Mouse (Mus musculus): ENCODE results near the gene Kras. TPM values are rescaled to one million over a fixed set of nuclear protein-coding genes. Genes with fewer than 3 reads are reported as not detected.

Gene Kras
- polyA plus RNA-seq (2015; fragmentation: Nextera tagmentation; extraction: Ambion mirVana): 86.8 and 90.8 TPM in 2 replicates

GRCm38 (mm10) chr6:145250185-145250791 lies at the start of gene Kras:
Kras (minus strand) TSS chr6:145250239.
- H3K4me3 ChIP-seq (ENCODE audit: low read depth, low read length): peak within 1 kb of the TSS; percentile 75
- no peaks in the 10 kb centered on the region for H3K27me3 ChIP-seq (ENCODE audit: control insufficient read depth, insufficient read depth, low read depth, low read length)
- H3K27ac ChIP-seq (ENCODE audit: low read length): peak within 1 kb of the TSS; percentile 89
- under 1% methylated on average over 45 of the region's 83 CpGs for WGBS
- peak; percentile 89 for ATAC-seq
- no peaks in the 10 kb centered on the region for H3K36me3 ChIP-seq (ENCODE audit: control insufficient read depth, insufficient read depth, low read length)
- H3K4me2 ChIP-seq (ENCODE audit: low read length): peak within 1 kb of the TSS; percentile 78
- H3K4me1 ChIP-seq (ENCODE audit: control insufficient read depth, insufficient read depth, low read length): peaks cover 19% of the 10 kb centered on the region
- H3K9ac ChIP-seq (ENCODE audit: low read depth, low read length): peak within 1 kb of the TSS; percentile 92
- no peaks in the 10 kb centered on the region for H3K9me3 ChIP-seq (replicated peaks; ENCODE audit: control insufficient read depth, low read length, poor library complexity, severe bottlenecking)

DNA sequence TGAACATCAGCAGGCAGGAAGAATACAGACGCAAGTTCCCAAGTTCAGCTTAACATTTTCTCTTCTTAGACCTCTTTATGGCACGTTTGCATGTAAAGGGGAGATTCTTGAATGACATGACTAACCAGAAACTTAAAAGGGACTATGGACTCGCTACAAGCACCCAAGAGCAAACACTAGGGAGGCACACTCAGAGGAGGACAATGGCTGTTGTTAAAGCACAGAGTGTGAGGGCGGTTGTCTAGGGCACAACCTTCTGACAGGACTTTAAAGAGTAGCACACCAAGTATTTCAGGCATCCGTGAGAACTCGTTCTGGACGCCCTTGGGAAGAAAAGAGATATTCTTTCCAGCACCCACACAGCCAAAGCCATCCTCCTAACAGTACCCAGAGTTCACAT lies 47.6 kb upstream of the Kras start:
- H3K27me3 ChIP-seq (ENCODE audit: control insufficient read depth, insufficient read depth, low read depth, low read length): no peaks in the 10 kb centered on the region
- H3K27ac ChIP-seq (ENCODE audit: low read length): no peak overlapping the region
- H3K4me2 ChIP-seq (ENCODE audit: low read length): no peak overlapping the region
- H3K36me3 ChIP-seq (ENCODE audit: control insufficient read depth, insufficient read depth, low read length): no peaks in the 10 kb centered on the region
- H3K9me3 ChIP-seq (replicated peaks; ENCODE audit: control insufficient read depth, low read length, poor library complexity, severe bottlenecking): no peaks in the 10 kb centered on the region
- no peak overlapping the region for H3K9ac ChIP-seq (ENCODE audit: low read depth, low read length)
- WGBS: 62% methylated on average over 7 of the region's 7 CpGs
- no peak overlapping the region for H3K4me3 ChIP-seq (ENCODE audit: low read depth, low read length)
- ATAC-seq: no peak
- H3K4me1 ChIP-seq (ENCODE audit: control insufficient read depth, insufficient read depth, low read length): no peaks in the 10 kb centered on the region

- Histone ChIP-seq H3K9me3 (replicated peaks; ENCODE audit: control insufficient read depth, low read length, poor library complexity, severe bottlenecking) (no peaks in the 10 kb centered on the region), H3K36me3 (ENCODE audit: control insufficient read depth, insufficient read depth, low read length) (no peaks in the 10 kb centered on the region), H3K9ac (ENCODE audit: low read depth, low read length) (no peak overlapping the region), H3K27me3 (ENCODE audit: control insufficient read depth, insufficient read depth, low read depth, low read length) (no peaks in the 10 kb centered on the region), H3K27ac (ENCODE audit: low read length) (no peak overlapping the region), H3K4me1 (ENCODE audit: control insufficient read depth, insufficient read depth, low read length) (no peaks in the 10 kb centered on the region), H3K4me3 (ENCODE audit: low read depth, low read length) (no peak overlapping the region), H3K4me2 (ENCODE audit: low read length) (no peak overlapping the region)
- no peak for ATAC-seq
- 89% methylated on average over 7 of the region's 7 CpGs for WGBS
These were observed 46.9 kb upstream of the Kras start for GRCm38 (mm10) chr6:145296979-145297378.

DNA sequence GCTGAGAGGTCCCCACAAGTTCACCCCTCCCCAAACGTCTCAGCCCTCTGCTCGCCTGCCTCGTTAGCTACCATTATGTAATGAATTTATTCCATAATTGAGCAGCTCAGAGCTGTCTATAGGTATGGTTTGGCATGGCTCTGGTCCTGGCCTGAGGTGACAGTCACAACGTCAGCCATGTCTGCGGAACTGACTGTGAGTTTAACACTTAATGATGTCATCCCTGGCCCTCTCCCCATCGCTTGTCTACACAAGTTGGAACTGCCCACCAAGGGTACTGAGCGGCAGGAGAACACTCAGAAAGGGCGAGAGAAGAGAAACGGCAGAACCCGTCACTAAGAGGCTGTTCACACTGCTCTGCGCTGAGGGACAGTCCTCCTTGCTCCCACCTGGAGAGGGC lies 45.1 kb upstream of the Kras start:
- WGBS: 76% methylated on average over 11 of the region's 11 CpGs
- Histone ChIP-seq H3K4me1 (ENCODE audit: control insufficient read depth, insufficient read depth, low read length) (no peaks in the 10 kb centered on the region), H3K9ac (ENCODE audit: low read depth, low read length) (no peak overlapping the region), H3K4me3 (ENCODE audit: low read depth, low read length) (no peak overlapping the region), H3K36me3 (ENCODE audit: control insufficient read depth, insufficient read depth, low read length) (no peaks in the 10 kb centered on the region), H3K4me2 (ENCODE audit: low read length) (no peak overlapping the region), H3K27ac (ENCODE audit: low read length) (no peak overlapping the region), H3K9me3 (replicated peaks; ENCODE audit: control insufficient read depth, low read length, poor library complexity, severe bottlenecking) (no peaks in the 10 kb centered on the region), H3K27me3 (ENCODE audit: control insufficient read depth, insufficient read depth, low read depth, low read length) (no peaks in the 10 kb centered on the region)
- ATAC-seq: no peak

DNA sequence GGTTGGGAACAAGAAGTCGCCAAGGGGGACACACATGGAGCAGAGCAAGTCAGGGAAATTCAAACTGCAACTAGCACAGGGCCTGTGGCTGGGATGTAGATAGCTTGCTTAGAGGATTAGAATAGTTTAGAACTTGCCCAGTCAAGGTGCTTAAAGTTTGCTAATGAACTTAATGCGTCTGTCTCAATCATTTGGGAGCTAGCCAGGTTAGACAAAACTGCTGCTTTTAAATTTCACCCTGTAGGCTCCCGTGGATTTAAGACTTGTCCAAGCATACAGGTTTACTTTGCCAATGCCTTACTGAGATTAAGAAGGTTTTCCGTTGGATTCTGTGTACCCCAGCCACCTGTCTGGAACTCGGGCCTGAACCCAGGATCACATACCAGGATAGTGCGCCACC lies 43.1 kb upstream of the Kras start:
- H3K4me2 ChIP-seq (ENCODE audit: low read length): no peak overlapping the region
- no peaks in the 10 kb centered on the region for H3K4me1 ChIP-seq (ENCODE audit: control insufficient read depth, insufficient read depth, low read length)
- H3K36me3 ChIP-seq (ENCODE audit: control insufficient read depth, insufficient read depth, low read length): no peaks in the 10 kb centered on the region
- ATAC-seq: no peak
- H3K27me3 ChIP-seq (ENCODE audit: control insufficient read depth, insufficient read depth, low read depth, low read length): no peaks in the 10 kb centered on the region
- no peak overlapping the region for H3K9ac ChIP-seq (ENCODE audit: low read depth, low read length)
- H3K27ac ChIP-seq (ENCODE audit: low read length): no peak overlapping the region
- H3K4me3 ChIP-seq (ENCODE audit: low read depth, low read length): no peak overlapping the region
- WGBS: 79% methylated on average over 6 of the region's 6 CpGs
- H3K9me3 ChIP-seq (replicated peaks; ENCODE audit: control insufficient read depth, low read length, poor library complexity, severe bottlenecking): no peaks in the 10 kb centered on the region

- WGBS: 82% methylated on average over 13 of the region's 13 CpGs
- Histone ChIP-seq H3K4me2 (ENCODE audit: low read length) (no peak overlapping the region), H3K9me3 (replicated peaks; ENCODE audit: control insufficient read depth, low read length, poor library complexity, severe bottlenecking) (no peaks in the 10 kb centered on the region), H3K27me3 (ENCODE audit: control insufficient read depth, insufficient read depth, low read depth, low read length) (no peaks in the 10 kb centered on the region), H3K4me1 (ENCODE audit: control insufficient read depth, insufficient read depth, low read length) (no peaks in the 10 kb centered on the region), H3K36me3 (ENCODE audit: control insufficient read depth, insufficient read depth, low read length) (no peaks in the 10 kb centered on the region), H3K4me3 (ENCODE audit: low read depth, low read length) (no peak overlapping the region), H3K9ac (ENCODE audit: low read depth, low read length) (no peak overlapping the region), H3K27ac (ENCODE audit: low read length) (no peak overlapping the region)
- no peak for ATAC-seq
These were observed 41.6 kb upstream of the Kras start for GRCm38 (mm10) chr6:145291383-145292289.

- Histone ChIP-seq H3K4me1 (ENCODE audit: control insufficient read depth, insufficient read depth, low read length) (no peaks in the 10 kb centered on the region), H3K4me2 (ENCODE audit: low read length) (no peak overlapping the region), H3K9ac (ENCODE audit: low read depth, low read length) (no peak overlapping the region), H3K9me3 (replicated peaks; ENCODE audit: control insufficient read depth, low read length, poor library complexity, severe bottlenecking) (no peaks in the 10 kb centered on the region), H3K4me3 (ENCODE audit: low read depth, low read length) (no peak overlapping the region), H3K27ac (ENCODE audit: low read length) (no peak overlapping the region), H3K36me3 (ENCODE audit: control insufficient read depth, insufficient read depth, low read length) (no peaks in the 10 kb centered on the region), H3K27me3 (ENCODE audit: control insufficient read depth, insufficient read depth, low read depth, low read length) (no peaks in the 10 kb centered on the region)
- WGBS: 86% methylated on average over 4 of the region's 4 CpGs
- no peak for ATAC-seq
These were observed 35.6 kb upstream of the Kras start for GRCm38 (mm10) chr6:145285656-145286055.

DNA sequence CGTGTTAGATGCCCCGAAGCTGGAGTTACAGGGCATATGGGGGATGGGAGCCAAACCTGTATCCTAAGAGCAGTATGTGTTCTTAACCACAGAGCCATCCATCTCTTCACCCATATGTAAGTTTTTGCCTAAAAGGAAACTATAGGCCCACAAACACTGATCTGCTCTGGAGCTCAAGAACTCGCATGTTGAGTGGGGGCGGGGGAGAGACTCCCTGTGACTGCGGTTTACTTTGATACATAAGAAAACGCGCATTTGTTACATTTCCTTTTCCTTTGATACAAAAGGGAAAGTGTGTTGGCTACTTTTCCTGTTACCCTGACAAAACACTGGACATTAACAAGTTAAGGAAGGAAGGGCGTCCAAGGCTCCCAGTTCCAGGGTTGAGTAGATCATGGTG lies 34.2 kb upstream of the Kras start:
- no peak overlapping the region for H3K4me2 ChIP-seq (ENCODE audit: low read length)

DNA sequence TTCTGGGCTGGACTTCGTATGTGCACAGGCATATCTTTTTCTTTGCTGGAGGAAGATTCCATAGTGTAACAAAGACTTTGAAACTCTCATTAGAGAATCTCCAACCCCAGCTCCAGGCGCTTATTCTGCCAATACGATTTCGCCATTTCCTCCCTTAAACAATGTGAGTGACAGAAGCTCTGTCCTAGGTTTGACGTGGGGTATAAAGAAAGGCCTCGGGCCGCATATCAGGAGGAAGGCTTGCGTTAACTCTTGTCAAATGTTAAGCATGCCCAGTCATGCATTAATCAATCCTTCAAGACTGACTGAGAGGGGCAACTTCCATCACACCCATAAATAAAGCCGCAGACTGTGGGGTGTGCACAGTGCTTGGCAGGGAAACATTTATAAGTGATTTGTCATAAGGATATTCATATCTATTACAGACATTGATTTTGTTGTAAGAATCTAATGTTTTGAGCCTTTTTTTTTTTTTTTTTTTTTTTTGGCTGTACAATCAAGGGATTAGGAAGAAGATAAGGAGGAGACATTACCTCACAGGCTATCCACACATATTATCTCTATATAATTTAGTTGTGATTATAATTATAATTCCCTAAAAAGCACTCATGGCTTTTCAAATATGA lies 27.2 kb upstream of the Kras start:
- no peak overlapping the region for H3K4me3 ChIP-seq (ENCODE audit: low read depth, low read length)
- H3K9ac ChIP-seq (ENCODE audit: low read depth, low read length): no peak overlapping the region
- no peak overlapping the region for H3K4me2 ChIP-seq (ENCODE audit: low read length)
- H3K9me3 ChIP-seq (replicated peaks; ENCODE audit: control insufficient read depth, low read length, poor library complexity, severe bottlenecking): no peaks in the 10 kb centered on the region
- H3K36me3 ChIP-seq (ENCODE audit: control insufficient read depth, insufficient read depth, low read length): no peaks in the 10 kb centered on the region
- H3K4me1 ChIP-seq (ENCODE audit: control insufficient read depth, insufficient read depth, low read length): no peaks in the 10 kb centered on the region; the same call in 1 of the 2 replicates
- 50% methylated on average over 9 of the region's 9 CpGs for WGBS
- no peaks in the 10 kb centered on the region; the same call in none of the 2 replicates for H3K27me3 ChIP-seq (ENCODE audit: control insufficient read depth, insufficient read depth, low read depth, low read length)
- no peak overlapping the region for H3K27ac ChIP-seq (ENCODE audit: low read length)
- no peak for ATAC-seq

More for the DNA sequence above, 34.2 kb upstream of the Kras start:
- H3K36me3 ChIP-seq (ENCODE audit: control insufficient read depth, insufficient read depth, low read length): no peaks in the 10 kb centered on the region
- H3K9ac ChIP-seq (ENCODE audit: low read depth, low read length): no peak overlapping the region
- WGBS: 92% methylated on average over 8 of the region's 8 CpGs
- H3K27ac ChIP-seq (ENCODE audit: low read length): no peak overlapping the region
- H3K4me3 ChIP-seq (ENCODE audit: low read depth, low read length): no peak overlapping the region
- H3K9me3 ChIP-seq (replicated peaks; ENCODE audit: control insufficient read depth, low read length, poor library complexity, severe bottlenecking): no peaks in the 10 kb centered on the region
- H3K4me1 ChIP-seq (ENCODE audit: control insufficient read depth, insufficient read depth, low read length): no peaks in the 10 kb centered on the region
- no peaks in the 10 kb centered on the region for H3K27me3 ChIP-seq (ENCODE audit: control insufficient read depth, insufficient read depth, low read depth, low read length)
- no peak for ATAC-seq
